ENCODE assay signal across 12 mouse cellular contexts in genomic region chr4:127970901-127971868, GRCm38 (mm10). TPM values are rescaled to one million over a fixed set of nuclear protein-coding genes. Genes with fewer than 3 reads are reported as not detected.
DNase-seq lines count a peak whose midpoint lies in the region; ATAC-seq lines count a peak whose summit lies in the region.
"Had no signal": no experiment of that assay in that cellular context is flagged by ENCODE, and none has a peak within 500 bp of the region (broad histone marks: within the 10 kb centered on the region; RNA-seq: fewer than 3 reads in every experiment).

Gene CK137956, minus strand, starts transcription at chr4:127970951.

- H3K4me3 ChIP-seq in hindbrain, embryonic 13.5 days = no peak within 1 kb of the TSS
- H3K4me3 ChIP-seq in neural tube, embryonic 11.5 days (ENCODE audit: low read depth, low read length) = no peak within 1 kb of the TSS
- H3K4me3 ChIP-seq: heart, embryonic 12.5 days had no signal

- peak; percentile 36; the same call in 1 of the 2 replicates for ATAC-seq in hindbrain, embryonic 13.5 days (ENCODE audit: low FRiP score)
- ATAC-seq in neural tube, embryonic 11.5 days (ENCODE audit: insufficient read depth, low FRiP score, low TSS enrichment) = no peak
- no peak for ATAC-seq in CD4-positive, CD25-positive, alpha-beta regulatory T cell, adult 4 months
- ATAC-seq: intestine, postnatal 0 days had no signal

- peak within 1 kb of the TSS; percentile 11; the same call in 1 of the 2 replicates for H3K9ac ChIP-seq in hindbrain, embryonic 13.5 days
- peak within 1 kb of the TSS; percentile 12; the same call in 1 of the 2 replicates for H3K9ac ChIP-seq in neural tube, embryonic 11.5 days (ENCODE audit: low read length)
- H3K9ac ChIP-seq: heart, embryonic 12.5 days; liver, embryonic 14.5 days had no signal

- H3K27me3 ChIP-seq in hindbrain, embryonic 13.5 days = peaks cover 36% of the 10 kb centered on the region
- peaks cover 25% of the 10 kb centered on the region for H3K27me3 ChIP-seq in neural tube, embryonic 11.5 days (ENCODE audit: control insufficient read depth, insufficient read depth, low read length)

- 4% methylated on average over 39 of the region's 39 CpGs for WGBS in hindbrain, embryonic 13.5 days
- WGBS in neural tube, embryonic 11.5 days = 6% methylated on average over 39 of the region's 39 CpGs

- peak; percentile 25 to 36 for DNase-seq in cerebellum, postnatal 25 days
- no peak for DNase-seq in cerebellum, postnatal 36 days
- DNase-seq in embryo, embryonic 10.5 days (ENCODE audit: low spot score) = peak; percentile 60
- peak; percentile 45 for DNase-seq in neural tube, embryonic 11.5 days (ENCODE audit: low spot score)
- no peak for DNase-seq in kidney, postnatal 10 days
- DNase-seq in heart, adult 9 months (ENCODE audit: low spot score in 2 of 2) = no peak

- H3K4me1 ChIP-seq in hindbrain, embryonic 13.5 days (replicated peaks) = peaks cover 26% of the 10 kb centered on the region
- no peaks in the 10 kb centered on the region for H3K4me1 ChIP-seq in neural tube, embryonic 11.5 days (ENCODE audit: control insufficient read depth, insufficient read depth, low read length)
- H3K4me1 ChIP-seq: heart, embryonic 12.5 days had no signal

- H3K36me3 ChIP-seq in hindbrain, embryonic 13.5 days = no peaks in the 10 kb centered on the region
- no peaks in the 10 kb centered on the region for H3K36me3 ChIP-seq in neural tube, embryonic 11.5 days (ENCODE audit: control insufficient read depth, insufficient read depth, low read length)
- H3K36me3 ChIP-seq: heart, embryonic 12.5 days had no signal

- no peak within 1 kb of the TSS for H3K27ac ChIP-seq in hindbrain, embryonic 13.5 days
- H3K27ac ChIP-seq in neural tube, embryonic 11.5 days (ENCODE audit: low read depth, low read length) = no peak within 1 kb of the TSS
- H3K27ac ChIP-seq: liver, embryonic 14.5 days had no signal

- peak within 1 kb of the TSS; percentile 40 for H3K4me2 ChIP-seq in hindbrain, embryonic 13.5 days
- peak within 1 kb of the TSS; percentile 15; the same call in 1 of the 2 replicates for H3K4me2 ChIP-seq in neural tube, embryonic 11.5 days (ENCODE audit: low read depth)
- H3K4me2 ChIP-seq: heart, embryonic 12.5 days had no signal

- H3K9me3 ChIP-seq in hindbrain, embryonic 13.5 days = no peaks in the 10 kb centered on the region
- H3K9me3 ChIP-seq in neural tube, embryonic 11.5 days (ENCODE audit: control insufficient read depth, low read length) = no peaks in the 10 kb centered on the region
- H3K9me3 ChIP-seq: heart, embryonic 12.5 days had no signal

RNA-seq across cellular contexts. Expression of gene CK137956, which starts in this region (rescaled TPM):
- 0.69 and 0.88 TPM in 2 replicates for polyA plus RNA-seq in hindbrain, embryonic 13.5 days (2015; fragmentation: Nextera tagmentation; extraction: Ambion mirVana)
- polyA plus RNA-seq in neural tube, embryonic 11.5 days (2014; fragmentation: Nextera tagmentation; extraction: Ambion mirVana) = 0.48 and 0.50 TPM in 2 replicates
- polyA plus RNA-seq in CD4-positive, CD25-positive, alpha-beta regulatory T cell, adult 4 months (2017; shearing (Covaris generic)) = not detected
- polyA plus RNA-seq: heart, embryonic 12.5 days; intestine, postnatal 0 days; liver, embryonic 14.5 days; urinary bladder, adult 2 months had no signal

Comparison
In these comparisons a context has a peak if more than half of its experiments do, and no peak if none do; other contexts are left out.
1. DNase-seq: peak in cerebellum, postnatal 25 days (2 of 2) and embryo, embryonic 10.5 days (single experiment); none in cerebellum, postnatal 36 days (0 of 2), kidney, postnatal 10 days (single experiment) and heart, adult 9 months (0 of 2).
2. Peak in ATAC-seq, H3K9ac ChIP-seq and H3K4me2 ChIP-seq in hindbrain, embryonic 13.5 days; RNA of the gene not detected or under 1 TPM.
3. Peak in DNase-seq, H3K9ac ChIP-seq and H3K4me2 ChIP-seq in neural tube, embryonic 11.5 days; RNA of the gene not detected or under 1 TPM.